Mouse (Mus musculus): Measurements from ENCODE around the gene Tex264.

DNA sequence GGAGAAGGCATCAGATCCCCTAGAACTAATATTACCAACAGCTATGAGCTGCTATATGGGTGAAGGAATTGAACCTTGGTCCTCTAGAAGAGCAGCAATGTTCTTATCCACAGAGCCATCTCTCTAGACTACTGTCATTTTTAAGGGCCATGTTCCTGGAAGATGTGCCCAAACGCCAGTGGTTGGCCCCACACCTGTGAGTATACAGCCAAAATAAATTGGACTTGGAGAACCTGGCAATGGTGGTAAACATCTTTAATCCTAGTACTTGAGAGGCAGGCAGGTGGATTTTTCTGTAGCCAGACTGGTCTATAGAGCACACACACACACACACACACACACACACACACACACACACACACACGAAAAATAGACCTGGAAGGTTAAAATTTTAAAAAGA, 43.7 kb upstream of the Tex264 start:
- TF ChIP-seq CTCF (IDR thresholded peaks at IDR 0.05; ENCODE audit: extremely low read depth, insufficient read length, insufficient replicate concordance, low read depth, low read length) (no peak), POLR2A (IDR thresholded peaks at IDR 0.05; ENCODE audit: low read depth, low read length) (no peak)
